Mouse (Mus musculus): ENCODE measurements around the gene Ptch1. TPM values are rescaled to one million over a fixed set of nuclear protein-coding genes. Genes with fewer than 3 reads are reported as not detected.
A peak's percentile ranks its signal among the peaks of the same experiment; 100 is the strongest.

The Ptch1 gene
- polyA plus RNA-seq, 1 experiment from 2014 or later, result 24.0 TPM

DNA sequence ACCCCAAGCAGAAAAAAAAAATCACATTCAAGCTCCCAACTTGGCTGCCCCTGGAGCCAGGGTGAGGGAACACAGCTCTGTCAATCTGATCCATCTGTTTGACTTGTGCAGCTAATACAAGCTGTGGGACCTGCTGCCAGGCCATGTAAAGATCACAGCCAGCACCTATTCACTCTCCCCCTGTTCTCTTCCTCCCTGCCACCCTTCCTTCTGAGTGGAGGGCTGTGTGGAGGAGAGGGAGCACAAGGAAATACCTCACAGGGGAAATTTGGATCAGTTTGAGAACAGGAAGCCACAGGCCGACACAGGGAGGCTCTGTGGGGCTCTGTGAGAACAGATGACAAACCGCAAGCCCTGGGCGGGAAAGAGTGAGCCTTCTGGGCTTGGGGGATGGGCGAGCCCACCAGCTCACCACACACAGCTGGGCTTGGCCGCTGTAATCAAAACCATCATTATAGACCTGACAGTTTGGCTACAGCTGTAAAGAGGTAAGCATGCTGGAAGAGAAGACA, 45.2 kb downstream of the Ptch1 start:
- H3K27ac ChIP-seq, result peak overlapping the region; percentile 53; the same call in 1 of the 2 replicates
- no peaks in the 10 kb centered on the region for H3K9me3 ChIP-seq
- H3K27me3 ChIP-seq, result peaks cover 27% of the 10 kb centered on the region
- no peak overlapping the region for H3K4me3 ChIP-seq (replicated peaks)
- H3K36me3 ChIP-seq (replicated peaks), result peaks cover 83% of the 10 kb centered on the region
- H3K4me1 ChIP-seq, result peaks cover 61% of the 10 kb centered on the region
- no peak overlapping the region for H3K4me2 ChIP-seq
- H3K9ac ChIP-seq, result 0 out of 2 replicates have a peak overlapping the region, but pooled peaks have one; percentile 7
- 5% methylated on average over 5 of the region's 5 CpGs for WGBS
- ATAC-seq (ENCODE audit: low FRiP score), result peak; percentile 55

DNA sequence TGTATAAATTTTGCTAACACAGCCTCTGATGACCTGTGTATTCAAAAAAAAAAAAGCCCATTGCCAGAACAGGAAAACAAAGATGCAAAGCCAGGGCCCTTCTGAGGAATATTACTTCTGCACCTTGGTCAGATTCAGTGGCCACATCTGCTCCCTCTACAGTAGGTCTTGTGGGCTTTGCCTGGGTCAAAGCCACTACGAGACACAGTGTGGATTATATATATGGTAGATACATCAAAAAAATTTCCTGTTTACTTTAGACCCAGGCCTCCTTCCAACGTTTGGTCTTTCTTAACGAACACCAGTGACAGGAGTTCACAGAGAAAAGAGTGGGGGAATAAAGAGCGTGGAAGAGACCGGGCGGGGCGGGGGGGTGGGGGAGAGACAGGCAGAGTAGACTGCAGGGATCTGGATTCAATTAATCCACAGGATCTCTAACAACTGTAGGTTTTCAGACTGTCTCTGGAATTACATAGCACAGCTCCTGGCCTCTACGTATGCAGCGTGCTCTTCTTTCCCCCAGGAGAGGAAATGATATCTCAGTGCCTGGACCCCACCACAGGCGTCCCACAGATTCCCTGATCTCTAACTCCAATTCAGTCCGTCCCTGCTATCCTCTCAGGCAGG, 47.7 kb downstream of the Ptch1 start:
- Histone ChIP-seq H3K36me3 (replicated peaks) (peaks cover 82% of the 10 kb centered on the region), H3K27ac (0 out of 2 replicates have a peak overlapping the region, but pooled peaks have one; percentile 5), H3K4me3 (replicated peaks) (no peak overlapping the region), H3K4me1 (peaks cover 66% of the 10 kb centered on the region), H3K9me3 (no peaks in the 10 kb centered on the region), H3K4me2 (no peak overlapping the region), H3K27me3 (peaks cover 21% of the 10 kb centered on the region), H3K9ac (no peak overlapping the region)
- WGBS, result 45% methylated on average over 11 of the region's 11 CpGs
- ATAC-seq (ENCODE audit: low FRiP score), result no peak

DNA sequence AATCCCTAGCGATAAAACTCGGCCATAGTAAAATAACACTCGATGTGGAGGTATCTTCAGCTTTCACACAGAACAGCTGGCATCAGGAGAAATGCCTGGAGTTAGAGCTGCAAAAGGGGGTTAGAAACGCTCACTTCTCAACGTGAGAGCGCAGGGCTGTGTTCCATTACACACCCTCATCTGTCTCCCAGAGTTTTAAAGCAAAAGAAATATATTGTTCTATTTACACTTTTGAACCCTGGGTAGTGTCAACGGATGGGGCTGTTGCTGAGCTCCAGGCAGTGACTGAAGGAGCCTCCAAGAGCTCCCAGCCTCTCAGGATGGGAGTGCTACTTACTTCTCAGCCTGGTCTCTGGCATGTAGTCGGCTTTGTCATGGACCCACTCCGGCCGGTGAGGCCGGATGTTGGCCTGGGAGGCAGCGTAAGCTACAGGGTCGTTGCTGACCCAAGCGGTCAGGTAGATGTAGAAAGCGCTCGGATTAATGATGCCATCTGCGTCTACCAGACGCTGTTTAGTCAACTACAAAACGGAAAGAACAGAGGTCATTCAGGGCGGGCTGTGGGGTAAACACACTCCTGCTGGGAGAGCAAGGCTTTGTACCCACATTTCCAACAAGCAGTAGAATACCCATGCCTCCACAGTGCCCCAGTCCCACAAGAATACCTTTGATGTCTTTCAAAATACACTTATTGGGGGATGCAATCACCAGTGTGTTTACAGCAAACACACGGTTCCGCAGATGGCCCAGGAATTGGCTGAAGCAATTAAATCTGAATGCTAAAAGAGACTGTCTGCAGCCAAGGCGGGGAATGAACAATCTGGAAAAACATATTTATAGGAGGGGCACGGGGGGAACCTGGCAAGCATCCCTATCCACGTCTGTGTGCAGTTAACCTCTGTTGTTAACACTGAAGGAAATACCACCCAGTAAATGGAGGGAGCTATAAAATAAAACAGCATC, 48.5 kb downstream of the Ptch1 start:
- H3K4me1 ChIP-seq, result peaks cover 60% of the 10 kb centered on the region
- H3K9me3 ChIP-seq, result no peaks in the 10 kb centered on the region
- 50% methylated on average over 25 of the region's 25 CpGs for WGBS
- H3K4me3 ChIP-seq (replicated peaks), result no peak overlapping the region
- ATAC-seq (ENCODE audit: low FRiP score), result peak; percentile 21; the same call in 1 of the 2 replicates
- H3K27ac ChIP-seq, result peak overlapping the region; percentile 43; the same call in 1 of the 2 replicates
- H3K36me3 ChIP-seq (replicated peaks), result peaks cover 82% of the 10 kb centered on the region
- H3K27me3 ChIP-seq, result peaks cover 17% of the 10 kb centered on the region; the same call in 1 of the 2 replicates
- H3K4me2 ChIP-seq, result no peak overlapping the region
- no peak overlapping the region for H3K9ac ChIP-seq

DNA sequence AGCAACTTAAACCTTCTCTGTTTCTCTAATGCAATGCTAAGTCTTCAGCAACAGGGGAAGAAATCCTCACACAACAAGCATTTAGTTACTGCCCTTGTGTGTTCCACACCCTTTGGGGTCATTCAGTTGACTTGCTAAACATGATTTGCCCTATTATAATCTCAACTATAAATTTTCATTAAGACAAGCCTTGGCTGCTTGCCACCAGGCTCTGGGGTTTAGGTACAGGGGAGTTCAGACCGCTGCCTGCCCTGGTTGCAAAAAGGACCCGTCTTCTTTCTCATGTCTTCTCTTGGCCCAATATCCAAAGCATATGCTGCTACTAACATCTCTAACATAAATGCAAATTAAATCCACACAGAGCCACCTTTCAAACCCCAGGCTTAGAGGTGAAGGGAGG, 49.3 kb downstream of the Ptch1 start:
- no peak for ATAC-seq (ENCODE audit: low FRiP score)
- H3K9ac ChIP-seq, result no peak overlapping the region
- H3K36me3 ChIP-seq (replicated peaks), result peaks cover 84% of the 10 kb centered on the region
- H3K9me3 ChIP-seq, result no peaks in the 10 kb centered on the region
- H3K4me1 ChIP-seq, result peaks cover 54% of the 10 kb centered on the region
- no peak overlapping the region for H3K27ac ChIP-seq
- no peak overlapping the region for H3K4me3 ChIP-seq (replicated peaks)
- peaks cover 13% of the 10 kb centered on the region; the same call in 1 of the 2 replicates for H3K27me3 ChIP-seq
- no peak overlapping the region for H3K4me2 ChIP-seq
- WGBS, result 75% methylated on average over 2 of the region's 2 CpGs

DNA sequence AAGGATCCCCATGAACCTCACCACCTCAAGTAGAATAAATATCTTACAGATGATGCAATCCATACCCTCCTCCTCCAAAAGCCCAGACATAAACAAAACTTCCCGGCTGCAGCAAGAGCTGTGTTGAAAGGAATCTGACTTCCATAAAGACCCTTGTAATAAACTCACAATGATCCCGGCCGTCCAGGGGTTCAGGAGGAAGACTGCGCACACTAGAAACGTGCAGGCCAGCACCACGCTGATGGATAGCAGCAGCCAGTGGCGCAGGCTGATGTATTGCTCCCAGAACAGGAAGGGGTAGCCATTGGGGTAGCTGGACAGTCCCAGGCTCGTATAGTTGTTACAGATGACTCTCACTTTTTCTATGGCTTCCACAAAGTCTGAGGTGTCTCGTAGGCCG, 50.6 kb downstream of the Ptch1 start:
- 75% methylated on average over 10 of the region's 10 CpGs for WGBS
- 0 out of 2 replicates have a peak, but pooled peaks cover 6% of the 10 kb centered on the region for H3K27me3 ChIP-seq
- no peak overlapping the region for H3K9ac ChIP-seq
- H3K9me3 ChIP-seq, result no peaks in the 10 kb centered on the region
- H3K36me3 ChIP-seq (replicated peaks), result peaks cover 92% of the 10 kb centered on the region
- no peak overlapping the region for H3K4me3 ChIP-seq (replicated peaks)
- ATAC-seq (ENCODE audit: low FRiP score), result no peak
- no peak overlapping the region for H3K27ac ChIP-seq
- H3K4me2 ChIP-seq, result no peak overlapping the region
- peaks cover 42% of the 10 kb centered on the region for H3K4me1 ChIP-seq

DNA sequence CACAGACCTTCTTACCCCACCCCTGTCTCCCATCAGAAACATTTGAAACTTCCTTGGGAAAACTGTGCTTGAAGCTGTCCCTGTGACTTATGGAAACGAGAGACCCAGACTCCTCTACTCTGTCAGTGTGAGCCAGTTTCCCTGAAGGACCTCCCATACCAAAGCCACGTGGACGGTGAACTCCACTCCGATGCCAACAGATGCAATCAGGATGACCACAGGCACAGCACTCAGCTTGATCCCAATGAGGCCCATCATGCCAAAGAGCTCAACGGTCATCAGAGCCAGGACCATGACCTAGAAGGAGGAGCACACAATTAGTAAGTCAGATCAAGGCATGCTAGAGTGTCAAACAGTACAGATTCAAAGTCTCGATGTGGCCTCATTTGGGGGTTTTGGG, 53.3 kb downstream of the Ptch1 start:
- H3K27ac ChIP-seq, result no peak overlapping the region
- H3K9ac ChIP-seq, result no peak overlapping the region
- peaks cover 89% of the 10 kb centered on the region for H3K36me3 ChIP-seq (replicated peaks)
- no peak overlapping the region for H3K4me3 ChIP-seq (replicated peaks)
- ATAC-seq (ENCODE audit: low FRiP score), result no peak
- no peak overlapping the region for H3K4me2 ChIP-seq
- 95% methylated on average over 6 of the region's 6 CpGs for WGBS
- H3K9me3 ChIP-seq, result no peaks in the 10 kb centered on the region
- no peaks in the 10 kb centered on the region for H3K27me3 ChIP-seq
- H3K4me1 ChIP-seq, result peaks cover 28% of the 10 kb centered on the region

DNA sequence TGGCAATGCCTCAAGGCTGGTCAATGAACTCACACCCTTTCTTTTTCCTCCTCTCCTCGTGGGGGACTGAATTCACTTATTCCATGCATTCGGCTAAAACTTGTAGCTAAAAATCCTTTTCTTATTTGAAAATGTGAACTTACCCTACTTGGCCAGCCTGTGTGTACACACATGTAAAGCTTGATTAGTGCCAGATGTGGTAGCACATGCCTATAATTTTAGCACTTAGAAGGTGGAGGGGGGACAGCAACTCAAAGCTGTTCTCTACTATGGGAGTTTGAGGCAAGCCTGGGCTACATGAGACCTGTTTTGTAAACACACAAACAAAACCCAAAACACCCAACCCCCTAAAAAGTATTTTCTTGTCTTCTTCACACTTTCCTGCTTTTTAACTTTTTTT, 56.9 kb downstream of the Ptch1 start:
- H3K9ac ChIP-seq, result no peak overlapping the region
- H3K9me3 ChIP-seq, result no peaks in the 10 kb centered on the region
- no peak overlapping the region for H3K4me2 ChIP-seq
- no peaks in the 10 kb centered on the region for H3K27me3 ChIP-seq
- H3K4me1 ChIP-seq, result peaks cover 42% of the 10 kb centered on the region
- no peak overlapping the region for H3K27ac ChIP-seq
- 81% methylated on average over 2 of the region's 2 CpGs for WGBS
- H3K4me3 ChIP-seq (replicated peaks), result no peak overlapping the region
- H3K36me3 ChIP-seq (replicated peaks), result peaks cover 78% of the 10 kb centered on the region
- no peak for ATAC-seq (ENCODE audit: low FRiP score)

DNA sequence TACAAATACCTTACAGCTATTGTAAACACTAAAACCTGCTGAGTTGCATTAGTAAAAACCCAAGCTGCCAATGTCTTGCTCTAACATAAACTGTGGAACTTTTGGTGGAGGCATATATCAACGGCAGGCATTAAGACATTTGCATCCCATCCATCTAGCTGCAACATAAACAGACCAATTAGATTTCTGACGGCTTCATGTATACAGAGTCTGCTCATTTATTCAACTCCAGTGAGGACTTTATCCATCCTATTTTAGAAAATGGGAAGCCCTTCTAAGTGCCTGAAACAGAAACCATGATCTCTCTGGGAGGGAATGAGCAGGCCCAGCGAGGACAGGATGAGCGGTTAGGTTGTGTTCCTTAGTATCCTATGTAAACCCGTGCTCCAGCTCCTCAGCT, 57.9 kb downstream of the Ptch1 start:
- peaks cover 45% of the 10 kb centered on the region for H3K4me1 ChIP-seq
- peaks cover 81% of the 10 kb centered on the region for H3K36me3 ChIP-seq (replicated peaks)
- H3K4me3 ChIP-seq (replicated peaks), result no peak overlapping the region
- no peaks in the 10 kb centered on the region for H3K9me3 ChIP-seq
- H3K27ac ChIP-seq, result peak overlapping the region; percentile 80
- no peak overlapping the region for H3K9ac ChIP-seq
- 50% methylated on average over 5 of the region's 5 CpGs for WGBS
- H3K27me3 ChIP-seq, result no peaks in the 10 kb centered on the region
- ATAC-seq (ENCODE audit: low FRiP score), result no peak
- no peak overlapping the region for H3K4me2 ChIP-seq

DNA sequence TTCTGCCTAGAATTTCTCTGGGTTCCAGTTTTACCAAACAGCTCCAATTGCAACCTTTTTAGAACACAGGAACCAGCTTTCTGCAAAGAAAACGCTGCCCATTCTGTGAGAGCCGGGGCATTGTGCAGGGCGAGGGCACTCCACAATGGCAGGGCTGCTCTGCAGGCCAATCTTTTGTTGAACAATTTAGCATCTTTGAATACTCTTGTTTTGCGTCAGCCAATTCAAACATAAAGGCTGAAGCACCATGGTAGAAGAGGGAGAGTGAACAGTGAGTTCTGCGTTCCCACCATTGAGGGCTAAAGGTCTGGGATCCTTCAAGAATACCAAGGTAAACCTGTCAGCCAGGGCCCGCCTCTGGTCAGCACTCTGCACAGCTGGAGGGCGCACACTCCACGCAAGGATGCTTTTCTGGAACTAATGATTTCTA, 58.5 kb downstream of the Ptch1 start:
- Histone ChIP-seq H3K36me3 (replicated peaks) (peaks cover 81% of the 10 kb centered on the region), H3K4me2 (peak overlapping the region; percentile 25), H3K9me3 (no peaks in the 10 kb centered on the region), H3K4me3 (replicated peaks) (no peak overlapping the region), H3K27ac (peak overlapping the region; percentile 80), H3K4me1 (peaks cover 45% of the 10 kb centered on the region), H3K9ac (no peak overlapping the region), H3K27me3 (no peaks in the 10 kb centered on the region)
- WGBS, result 8% methylated on average over 8 of the region's 8 CpGs
- ATAC-seq (ENCODE audit: low FRiP score), result peak; percentile 76

DNA sequence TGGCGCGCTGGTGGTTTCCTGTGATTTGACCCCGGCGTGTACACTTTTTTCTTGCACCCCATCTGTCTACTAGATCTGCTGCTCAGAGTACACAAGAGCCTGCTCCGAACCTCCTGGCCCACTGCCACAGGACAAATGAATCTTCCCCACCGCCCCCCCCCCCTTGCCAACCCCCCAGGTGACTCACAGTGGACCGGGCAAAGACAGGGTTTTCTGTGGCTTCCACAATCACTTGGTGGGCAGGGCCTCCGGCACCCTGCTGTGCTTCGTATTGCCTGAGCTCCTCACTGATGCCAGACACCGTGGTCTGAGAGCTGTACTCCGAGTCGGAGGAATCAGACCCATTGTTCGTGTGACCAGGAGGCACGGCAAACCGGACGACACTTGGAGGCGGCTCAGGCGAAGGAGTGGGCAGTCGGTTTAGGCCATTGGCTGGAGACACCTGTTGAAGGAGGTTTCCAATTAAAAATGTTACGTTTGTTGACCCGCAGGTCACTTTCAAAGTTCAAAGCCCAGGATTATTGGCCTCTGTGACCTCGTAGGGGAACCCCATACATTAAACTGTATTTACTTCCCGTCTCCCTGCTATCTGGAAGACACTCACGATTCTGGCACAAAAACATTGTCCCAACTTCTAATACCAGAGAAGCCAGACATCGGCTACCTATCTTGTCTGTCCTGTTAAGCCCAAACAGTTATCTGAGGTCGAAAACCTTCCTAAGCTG, 59.9 kb downstream of the Ptch1 start:
- Histone ChIP-seq H3K36me3 (replicated peaks) (peaks cover 78% of the 10 kb centered on the region), H3K4me1 (peaks cover 45% of the 10 kb centered on the region), H3K27me3 (no peaks in the 10 kb centered on the region), H3K9ac (no peak overlapping the region), H3K9me3 (no peaks in the 10 kb centered on the region), H3K4me2 (no peak overlapping the region), H3K4me3 (replicated peaks) (no peak overlapping the region), H3K27ac (peak overlapping the region; percentile 80)
- 34% methylated on average over 26 of the region's 26 CpGs for WGBS
- 0 out of 2 replicates have a peak, but pooled peaks have one; percentile 24 for ATAC-seq (ENCODE audit: low FRiP score)

DNA sequence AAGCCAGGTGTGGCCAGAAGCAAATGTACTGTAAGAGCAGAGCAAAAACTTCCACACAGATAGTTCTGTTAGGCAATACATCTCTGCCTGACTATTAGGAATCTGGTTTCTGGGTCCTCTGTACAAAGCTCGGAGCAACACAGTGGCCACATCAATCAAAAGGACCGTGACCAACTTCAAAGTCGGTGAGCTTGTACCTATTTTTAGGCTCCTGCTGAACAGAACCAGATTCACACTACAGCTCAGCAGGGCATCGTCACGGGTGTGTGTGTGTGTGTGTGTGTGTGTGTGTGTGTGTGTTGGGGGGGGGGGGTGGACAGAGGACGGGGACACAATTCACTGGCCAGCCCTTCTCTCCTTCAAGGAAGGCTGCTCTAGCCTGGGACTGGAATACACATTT, 61.0 kb downstream of the Ptch1 start:
- Histone ChIP-seq H3K9ac (no peak overlapping the region), H3K27me3 (no peaks in the 10 kb centered on the region), H3K4me1 (peaks cover 45% of the 10 kb centered on the region), H3K9me3 (no peaks in the 10 kb centered on the region), H3K4me3 (replicated peaks) (no peak overlapping the region), H3K36me3 (replicated peaks) (peaks cover 78% of the 10 kb centered on the region), H3K4me2 (no peak overlapping the region), H3K27ac (0 out of 2 replicates have a peak overlapping the region, but pooled peaks have one; percentile 80)
- no peak for ATAC-seq (ENCODE audit: low FRiP score)
- WGBS, result 68% methylated on average over 5 of the region's 6 CpGs

DNA sequence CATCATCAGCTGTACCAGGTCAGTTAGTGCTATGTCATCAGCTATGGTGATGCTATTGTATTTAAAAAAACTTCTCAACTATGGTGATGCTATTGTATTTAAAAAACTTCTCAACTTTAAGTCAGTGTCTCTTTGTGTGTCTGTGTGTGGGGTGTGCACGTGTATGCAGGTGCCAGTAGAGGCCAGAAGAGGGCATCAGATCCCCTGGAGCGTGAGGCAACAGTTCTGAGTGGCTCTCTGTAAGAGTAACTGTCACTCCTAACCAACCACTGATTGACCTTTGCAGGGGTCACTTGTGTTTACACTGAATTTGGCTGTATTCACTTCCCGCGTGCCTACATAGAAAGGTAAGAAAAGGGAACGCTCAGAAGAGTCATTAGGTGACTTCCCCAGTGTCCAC, 65.6 kb downstream of the Ptch1 start:
- 89% methylated on average over 5 of the region's 5 CpGs for WGBS

More for the DNA sequence above, 65.6 kb downstream of the Ptch1 start:
- no peak for ATAC-seq (ENCODE audit: low FRiP score)
- H3K27me3 ChIP-seq, result peaks cover 4% of the 10 kb centered on the region; the same call in 1 of the 2 replicates
- H3K9me3 ChIP-seq, result no peaks in the 10 kb centered on the region
- no peak overlapping the region for H3K4me3 ChIP-seq (replicated peaks)
- H3K9ac ChIP-seq, result no peak overlapping the region
- no peak overlapping the region for H3K4me2 ChIP-seq
- H3K27ac ChIP-seq, result no peak overlapping the region
- peaks cover 11% of the 10 kb centered on the region for H3K4me1 ChIP-seq
- peaks cover 55% of the 10 kb centered on the region for H3K36me3 ChIP-seq (replicated peaks)
